Mouse (Mus musculus): ENCODE results near the gene 6030468B19Rik.
"Not testable (repeated sequence)": the region's sequence is repeated elsewhere in the genome, so short reads cannot be mapped to it uniquely, and the experiment has no call there.

The 6030468B19Rik gene

DNA sequence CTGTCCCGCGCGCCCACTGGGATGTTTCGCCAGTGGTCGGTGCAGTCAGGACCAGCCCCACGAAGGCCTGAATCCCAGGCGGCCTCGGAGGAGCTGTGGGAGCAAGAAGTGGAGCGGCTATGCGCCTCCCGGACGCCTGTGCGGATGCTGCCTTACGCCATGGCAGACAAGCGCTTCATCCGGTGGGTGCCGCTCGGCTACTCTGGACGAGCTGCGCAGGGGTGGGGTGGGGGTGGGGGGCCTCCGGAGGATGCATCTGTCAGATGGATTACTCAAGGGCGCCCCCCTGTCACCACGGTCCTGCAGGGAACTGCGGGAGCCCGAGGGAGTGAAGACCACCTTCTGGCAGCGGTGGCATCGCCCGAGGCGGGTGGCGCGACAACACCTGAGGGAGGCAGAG lies 14.4 kb upstream of the 6030468B19Rik start:
- Histone ChIP-seq H3K36me3 (ENCODE audit: control insufficient read depth, insufficient read depth, low read length, poor library complexity, severe bottlenecking) (peaks cover 15% of the 10 kb centered on the region), H3K27me3 (ENCODE audit: control insufficient read depth, insufficient read depth, low read length, poor library complexity, severe bottlenecking) (no peaks in the 10 kb centered on the region)
- DNase-seq (ENCODE audit: low read depth, low spot score) = peak; percentile 85

DNA sequence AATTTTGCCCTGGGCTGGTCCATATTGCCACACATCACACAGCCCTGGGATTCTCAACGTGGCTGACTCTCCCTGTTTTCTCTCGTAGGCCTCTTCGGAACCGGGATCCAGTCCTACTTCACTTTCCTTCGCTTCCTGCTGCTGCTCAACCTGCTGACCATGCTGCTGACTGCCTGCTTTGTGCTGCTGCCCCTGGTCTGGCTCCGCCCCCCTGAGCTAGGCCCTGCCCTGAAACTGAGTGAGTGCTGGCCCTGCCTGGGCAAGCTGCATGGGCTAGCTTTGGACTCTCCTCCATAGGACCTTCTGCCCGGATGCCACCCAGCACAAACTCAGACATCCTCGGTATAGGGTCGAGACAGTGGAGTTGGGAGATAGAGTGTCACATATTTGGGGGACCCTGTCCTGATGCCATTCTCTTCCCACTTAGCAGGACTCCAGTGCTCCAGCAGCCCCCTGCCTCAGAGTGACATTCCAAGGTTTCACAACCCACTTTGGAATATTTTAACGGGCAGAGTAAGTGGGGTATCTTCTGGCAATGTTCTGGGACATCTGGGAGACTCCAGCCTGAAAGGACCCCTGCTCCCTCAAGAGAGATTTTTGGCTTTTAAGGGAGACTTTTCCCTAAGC lies 13.7 kb upstream of the 6030468B19Rik start:
- H3K36me3 ChIP-seq (ENCODE audit: control insufficient read depth, insufficient read depth, low read length, poor library complexity, severe bottlenecking) = peaks cover 16% of the 10 kb centered on the region
- no peaks in the 10 kb centered on the region for H3K27me3 ChIP-seq (ENCODE audit: control insufficient read depth, insufficient read depth, low read length, poor library complexity, severe bottlenecking)
- DNase-seq (ENCODE audit: low read depth, low spot score) = peak; percentile 41

DNA sequence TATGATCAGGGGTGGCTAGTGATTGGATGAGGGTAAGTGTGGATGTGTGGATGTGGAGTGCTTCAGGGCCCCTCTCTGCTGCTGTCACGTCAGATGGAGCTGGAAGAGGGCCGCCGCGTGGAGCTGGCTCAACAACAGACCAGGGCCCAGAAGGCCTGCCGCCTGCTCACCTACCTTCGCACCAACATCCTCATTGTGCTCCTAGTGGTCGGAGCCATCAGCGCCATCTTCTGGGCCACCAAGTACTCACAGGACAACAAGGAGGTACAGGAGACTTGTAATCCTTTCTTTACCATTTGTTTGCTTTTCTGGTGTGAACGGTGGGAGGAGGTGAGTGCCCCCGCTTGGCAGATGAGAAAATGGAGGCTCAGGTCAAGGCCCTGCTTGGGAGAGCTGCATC lies 11.2 kb upstream of the 6030468B19Rik start:
- DNase-seq (ENCODE audit: low read depth, low spot score) = peak; percentile 88
- no peaks in the 10 kb centered on the region for H3K27me3 ChIP-seq (ENCODE audit: control insufficient read depth, insufficient read depth, low read length, poor library complexity, severe bottlenecking)
- H3K36me3 ChIP-seq (ENCODE audit: control insufficient read depth, insufficient read depth, low read length, poor library complexity, severe bottlenecking) = peaks cover 18% of the 10 kb centered on the region

DNA sequence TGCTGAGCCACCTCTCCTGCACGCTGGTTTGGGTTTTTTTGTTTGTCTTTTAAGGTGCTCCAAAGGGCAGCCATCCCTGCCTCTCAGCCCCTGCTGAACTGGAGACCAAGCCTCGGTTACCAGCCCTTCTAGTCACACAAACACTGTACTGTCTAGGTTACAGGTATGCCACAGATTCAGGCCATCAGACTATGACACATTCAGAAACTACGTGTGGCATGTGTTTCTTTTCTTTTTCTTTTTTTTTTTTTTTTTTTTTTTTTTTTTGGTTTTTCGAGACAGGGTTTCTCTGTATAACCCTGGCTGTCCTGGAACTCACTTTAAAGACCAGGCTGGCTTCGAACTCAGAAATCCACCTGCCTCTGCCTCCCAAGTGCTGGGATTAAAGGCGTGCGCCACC lies 9.0 kb upstream of the 6030468B19Rik start:
- peaks cover 20% of the 10 kb centered on the region for H3K36me3 ChIP-seq (ENCODE audit: control insufficient read depth, insufficient read depth, low read length, poor library complexity, severe bottlenecking)
- not testable (repeated sequence) for H3K27me3 ChIP-seq (ENCODE audit: control insufficient read depth, insufficient read depth, low read length, poor library complexity, severe bottlenecking); DNase-seq (ENCODE audit: low read depth, low spot score)

DNA sequence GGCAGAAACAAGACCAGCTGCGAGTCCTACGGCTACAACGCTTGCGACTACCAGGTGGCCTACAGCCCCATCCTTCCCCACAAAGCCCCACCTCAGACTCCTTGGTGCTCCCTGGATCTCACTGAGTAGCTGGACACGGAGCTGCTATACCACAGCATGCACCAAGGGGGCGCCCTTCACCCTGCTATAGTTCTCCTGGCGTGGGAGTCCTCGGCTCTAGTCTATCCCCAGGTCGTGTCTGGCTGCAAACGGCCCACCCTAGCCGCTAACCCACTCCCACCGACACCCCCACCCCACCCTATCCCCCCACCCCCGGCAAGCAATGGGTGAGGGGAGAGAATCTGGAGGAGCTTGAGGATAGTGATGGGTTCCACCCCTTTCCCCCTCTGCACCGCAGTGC lies 7.2 kb upstream of the 6030468B19Rik start:
- DNase-seq (ENCODE audit: low read depth, low spot score) = peak; percentile 83
- Histone ChIP-seq H3K36me3 (ENCODE audit: control insufficient read depth, insufficient read depth, low read length, poor library complexity, severe bottlenecking) (peaks cover 16% of the 10 kb centered on the region), H3K27me3 (ENCODE audit: control insufficient read depth, insufficient read depth, low read length, poor library complexity, severe bottlenecking) (no peaks in the 10 kb centered on the region)

DNA sequence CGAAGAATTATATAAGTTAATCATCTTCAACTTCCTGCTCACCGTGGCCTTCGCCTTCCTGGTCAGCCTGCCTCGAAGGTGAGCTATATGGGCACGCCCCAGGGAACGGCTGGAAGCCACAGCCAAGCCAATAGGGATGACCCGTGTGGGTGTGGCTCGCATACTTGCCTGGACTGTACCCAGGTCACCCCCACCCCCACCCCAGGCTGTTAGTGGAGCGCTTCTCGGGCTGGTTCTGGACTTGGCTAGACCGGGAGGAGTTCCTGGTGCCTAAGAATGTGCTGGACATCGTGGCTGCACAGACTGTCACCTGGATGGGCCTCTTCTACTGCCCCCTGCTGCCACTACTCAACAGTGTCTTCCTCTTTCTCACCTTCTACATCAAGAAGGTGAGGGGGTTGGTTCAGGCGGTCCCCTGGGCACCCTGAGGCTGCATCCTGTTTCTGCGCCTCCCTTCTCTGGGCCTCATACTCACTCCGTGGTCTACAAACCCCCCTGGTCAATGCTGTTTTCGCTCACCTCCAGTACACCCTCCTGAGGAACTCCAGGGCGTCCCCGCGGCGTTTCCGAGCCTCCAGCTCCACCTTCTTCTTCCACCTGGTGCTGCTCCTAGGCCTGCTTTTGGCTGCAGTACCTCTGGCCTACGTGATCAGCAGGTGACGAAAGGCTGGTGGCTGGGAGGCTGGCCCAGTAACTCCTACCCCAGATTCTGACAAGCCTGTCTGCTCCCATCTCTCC lies 6.6 kb upstream of the 6030468B19Rik start:
- peak; percentile 73 for DNase-seq (ENCODE audit: low read depth, low spot score)
- Histone ChIP-seq H3K27me3 (ENCODE audit: control insufficient read depth, insufficient read depth, low read length, poor library complexity, severe bottlenecking) (no peaks in the 10 kb centered on the region), H3K36me3 (ENCODE audit: control insufficient read depth, insufficient read depth, low read length, poor library complexity, severe bottlenecking) (peaks cover 14% of the 10 kb centered on the region)

DNA sequence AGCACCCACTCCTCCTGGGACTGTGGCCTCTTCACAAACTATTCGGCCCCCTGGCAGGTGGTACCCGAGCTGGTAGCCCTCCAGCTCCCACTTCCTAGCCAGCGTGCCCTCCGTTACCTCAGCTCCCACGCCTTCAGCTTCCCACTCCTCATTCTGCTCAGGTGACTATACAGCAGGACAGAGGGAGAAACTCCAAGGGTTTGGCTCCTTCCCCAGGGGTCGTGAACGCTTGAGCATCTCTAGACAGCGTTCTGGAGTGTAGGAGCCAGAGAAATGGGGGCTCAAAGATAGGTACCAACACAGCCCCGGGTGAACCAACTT lies 6.1 kb upstream of the 6030468B19Rik start:
- peaks cover 14% of the 10 kb centered on the region for H3K36me3 ChIP-seq (ENCODE audit: control insufficient read depth, insufficient read depth, low read length, poor library complexity, severe bottlenecking)
- no peak for DNase-seq (ENCODE audit: low read depth, low spot score)
- H3K27me3 ChIP-seq (ENCODE audit: control insufficient read depth, insufficient read depth, low read length, poor library complexity, severe bottlenecking) = no peaks in the 10 kb centered on the region

DNA sequence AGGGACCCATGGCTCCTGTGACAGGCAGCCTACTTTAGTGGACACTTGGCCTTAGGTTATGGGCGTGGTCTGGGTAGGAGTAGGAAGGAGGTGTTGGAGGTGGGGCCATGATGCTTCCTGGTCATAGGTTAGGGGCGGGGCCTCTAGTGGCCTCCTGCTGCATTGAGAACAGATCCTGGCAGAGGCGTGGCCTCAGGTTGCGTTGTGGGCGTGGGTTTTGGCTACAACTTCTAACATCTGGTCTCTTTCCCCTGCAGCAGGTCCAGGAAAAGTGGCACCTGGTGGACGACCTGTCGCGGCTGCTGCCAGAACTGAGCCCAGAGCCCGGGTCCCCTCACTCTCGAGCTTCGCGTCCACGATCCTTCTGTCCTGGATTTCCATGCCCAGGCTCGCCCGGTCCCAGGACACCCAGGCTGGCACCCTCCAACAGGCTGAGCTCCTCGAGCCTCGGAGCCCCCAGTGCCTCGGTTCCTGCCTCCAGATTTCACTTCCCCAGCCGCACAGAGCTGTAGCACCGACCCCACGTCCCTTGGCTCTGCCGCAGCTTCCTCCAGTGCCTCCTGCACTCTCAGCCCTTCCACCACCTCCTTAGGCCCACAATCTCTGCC lies 5.1 kb upstream of the 6030468B19Rik start:
- Histone ChIP-seq H3K27me3 (ENCODE audit: control insufficient read depth, insufficient read depth, low read length, poor library complexity, severe bottlenecking) (no peaks in the 10 kb centered on the region), H3K36me3 (ENCODE audit: control insufficient read depth, insufficient read depth, low read length, poor library complexity, severe bottlenecking) (peaks cover 5% of the 10 kb centered on the region)
- peak; percentile 87 for DNase-seq (ENCODE audit: low read depth, low spot score)

DNA sequence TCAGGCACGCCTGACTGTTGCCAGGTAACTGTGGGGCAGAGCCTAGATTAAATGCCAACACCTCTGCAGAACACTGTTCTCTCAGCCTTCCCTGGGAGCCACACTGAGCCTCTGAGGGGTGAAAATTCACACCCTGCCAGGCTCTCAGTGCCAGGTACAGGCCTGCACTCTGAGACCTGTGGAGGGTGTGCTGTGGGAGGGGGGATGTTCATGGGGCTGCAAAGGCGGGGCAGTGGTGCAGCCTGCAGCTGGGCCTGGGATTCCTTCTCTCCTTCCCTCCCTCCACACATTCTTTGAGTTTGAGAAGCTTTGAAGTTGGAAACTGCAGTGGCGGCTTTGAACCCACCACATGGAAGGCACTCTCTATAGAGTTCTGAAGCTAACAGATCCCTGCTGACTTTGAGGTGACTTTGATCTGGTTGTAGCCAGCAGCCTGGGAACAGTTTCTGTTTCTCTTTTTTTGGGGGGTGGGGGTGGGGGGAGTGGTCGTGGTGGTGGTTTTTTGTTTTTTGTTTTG lies 3.4 kb upstream of the 6030468B19Rik start:
- DNase-seq (ENCODE audit: low read depth, low spot score) = no peak
- Histone ChIP-seq H3K36me3 (ENCODE audit: control insufficient read depth, insufficient read depth, low read length, poor library complexity, severe bottlenecking) (peaks cover 2% of the 10 kb centered on the region; the same call in 1 of the 2 replicates), H3K27me3 (ENCODE audit: control insufficient read depth, insufficient read depth, low read length, poor library complexity, severe bottlenecking) (no peaks in the 10 kb centered on the region)

DNA sequence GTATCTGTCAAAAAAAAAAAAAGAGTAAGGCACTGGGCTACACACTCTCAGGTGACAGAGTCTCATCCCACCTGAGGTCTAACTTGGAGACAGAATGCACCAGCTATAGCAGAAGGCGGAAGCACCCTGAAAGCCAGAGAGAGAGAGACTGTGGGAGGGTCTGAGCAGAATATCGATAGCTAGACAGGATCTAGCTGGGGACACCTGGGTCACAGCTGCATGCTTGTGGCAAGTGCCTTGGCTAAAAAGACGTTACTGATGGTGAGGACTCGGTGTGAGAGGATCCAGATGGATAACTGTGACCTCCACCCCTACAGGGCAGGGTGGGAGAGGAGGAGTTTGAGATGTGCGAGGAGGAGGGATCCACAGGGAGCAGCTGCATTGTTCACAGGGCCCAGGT lies 506 bp upstream of the 6030468B19Rik start:
- no peaks in the 10 kb centered on the region for H3K27me3 ChIP-seq (ENCODE audit: control insufficient read depth, insufficient read depth, low read length, poor library complexity, severe bottlenecking)
- DNase-seq (ENCODE audit: low read depth, low spot score) = no peak
- H3K36me3 ChIP-seq (ENCODE audit: control insufficient read depth, insufficient read depth, low read length, poor library complexity, severe bottlenecking) = no peaks in the 10 kb centered on the region

DNA sequence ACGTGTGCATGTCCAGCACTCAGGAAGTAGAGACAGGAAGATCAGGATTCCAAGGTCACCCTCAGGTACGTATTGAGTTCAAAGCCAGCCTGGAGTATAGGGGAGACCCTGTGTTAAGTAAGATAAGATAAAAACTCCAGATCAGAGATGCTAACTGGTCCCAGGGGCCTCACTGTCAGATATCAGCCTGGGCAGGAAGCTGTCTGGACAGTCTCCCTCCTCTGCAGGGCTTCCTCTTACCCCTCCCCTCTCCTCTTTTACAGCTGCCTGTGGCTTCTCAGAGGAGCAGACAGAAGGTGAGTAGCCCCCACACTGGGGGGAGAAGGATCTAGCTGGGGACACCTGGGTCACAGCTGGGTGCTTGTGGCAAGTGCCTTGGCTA lies 691 bp downstream of the 6030468B19Rik start:
- Histone ChIP-seq H3K27me3 (ENCODE audit: control insufficient read depth, insufficient read depth, low read length, poor library complexity, severe bottlenecking) (no peaks in the 10 kb centered on the region), H3K36me3 (ENCODE audit: control insufficient read depth, insufficient read depth, low read length, poor library complexity, severe bottlenecking) (no peaks in the 10 kb centered on the region)
- DNase-seq (ENCODE audit: low read depth, low spot score) = peak; percentile 63

DNA sequence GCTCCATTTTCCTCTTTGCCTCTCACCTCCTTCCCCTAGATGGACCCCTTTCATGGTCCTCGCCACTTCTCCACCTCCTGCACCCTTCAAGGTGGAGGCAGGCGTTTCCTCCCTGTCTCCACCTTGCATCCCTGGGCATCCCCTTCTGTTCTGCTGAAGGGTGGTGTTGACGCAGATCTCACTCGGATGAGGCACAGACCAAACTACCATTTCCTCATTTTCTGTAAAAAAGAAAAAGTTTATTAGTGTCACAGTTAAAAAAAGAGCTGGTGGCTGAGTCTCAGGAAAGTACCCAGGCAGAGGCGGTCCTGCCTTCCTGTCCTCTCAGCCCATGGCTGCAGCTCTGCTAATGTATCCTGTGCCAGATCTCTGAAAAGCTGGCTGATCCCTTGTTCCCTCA lies 1.7 kb downstream of the 6030468B19Rik start:
- Histone ChIP-seq H3K27me3 (ENCODE audit: control insufficient read depth, insufficient read depth, low read length, poor library complexity, severe bottlenecking) (no peaks in the 10 kb centered on the region), H3K36me3 (ENCODE audit: control insufficient read depth, insufficient read depth, low read length, poor library complexity, severe bottlenecking) (no peaks in the 10 kb centered on the region)
- DNase-seq (ENCODE audit: low read depth, low spot score) = peak; percentile 88

DNA sequence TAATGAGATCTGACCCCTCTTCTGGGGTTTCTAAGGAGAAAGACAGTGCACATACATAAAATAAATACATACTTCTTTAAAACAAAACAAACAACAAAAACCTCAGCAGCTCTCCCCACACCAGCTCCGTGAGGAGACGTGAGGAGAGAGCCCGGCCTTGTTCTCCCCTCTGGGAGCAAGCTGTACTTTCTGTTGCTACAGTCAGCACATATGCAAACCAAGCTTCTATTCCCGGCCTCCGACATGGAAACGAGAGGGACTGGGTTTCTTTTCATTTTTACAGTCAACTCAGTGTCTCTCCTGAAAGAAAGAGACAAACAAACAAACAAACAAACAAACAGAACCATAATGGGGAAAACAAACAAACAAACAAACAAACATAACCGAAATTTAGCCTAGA lies 2.6 kb downstream of the 6030468B19Rik start:
- Histone ChIP-seq H3K36me3 (ENCODE audit: control insufficient read depth, insufficient read depth, low read length, poor library complexity, severe bottlenecking) (no peaks in the 10 kb centered on the region), H3K27me3 (ENCODE audit: control insufficient read depth, insufficient read depth, low read length, poor library complexity, severe bottlenecking) (no peaks in the 10 kb centered on the region)
- no peak for DNase-seq (ENCODE audit: low read depth, low spot score)

DNA sequence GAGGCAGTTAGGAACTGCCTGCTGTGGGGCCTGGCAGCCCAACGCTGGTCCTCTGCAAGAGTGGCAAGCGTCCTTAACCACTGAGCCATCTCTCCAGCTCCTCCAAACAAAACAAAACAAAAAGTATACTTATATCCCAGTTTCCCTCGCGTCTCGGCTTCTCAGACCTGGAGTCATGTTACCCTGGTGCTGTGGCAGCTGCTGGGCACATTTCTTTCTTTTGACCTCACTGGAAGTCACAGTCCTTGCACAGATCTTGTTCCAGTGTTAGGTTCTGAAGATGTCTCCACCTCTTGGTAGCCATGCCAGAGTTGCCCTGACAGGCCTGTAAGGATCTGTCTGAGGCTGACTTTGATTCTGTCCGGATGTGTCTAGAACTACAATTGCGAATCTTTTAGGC lies 4.2 kb downstream of the 6030468B19Rik start:
- H3K36me3 ChIP-seq (ENCODE audit: control insufficient read depth, insufficient read depth, low read length, poor library complexity, severe bottlenecking) = no peaks in the 10 kb centered on the region
- H3K27me3 ChIP-seq (ENCODE audit: control insufficient read depth, insufficient read depth, low read length, poor library complexity, severe bottlenecking) = no peaks in the 10 kb centered on the region
- DNase-seq (ENCODE audit: low read depth, low spot score) = no peak

DNA sequence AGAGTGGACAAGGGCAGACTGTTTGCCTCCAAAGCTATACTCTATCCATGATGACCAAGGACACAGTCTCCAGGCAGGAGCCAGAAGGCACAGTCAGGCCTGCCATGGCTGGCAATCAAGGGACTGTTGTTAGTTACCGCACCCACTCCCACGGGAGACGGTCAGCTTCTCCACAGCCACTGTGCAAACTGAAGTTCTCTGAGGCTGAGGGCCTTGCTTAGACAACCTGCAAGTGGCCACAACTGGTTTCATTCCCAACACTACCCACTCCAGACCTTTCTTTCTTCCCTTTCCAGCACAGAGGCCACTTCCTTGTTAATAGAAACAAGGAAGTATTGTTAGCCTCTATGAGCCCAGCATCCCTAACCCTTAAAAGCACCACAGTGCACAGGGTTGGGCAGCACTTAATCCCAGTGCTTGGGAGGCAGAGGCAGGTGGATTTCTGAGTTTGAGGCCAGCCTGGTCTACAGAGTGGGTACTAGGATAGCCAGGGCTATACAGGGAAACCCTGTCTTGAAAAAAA lies 5.8 kb downstream of the 6030468B19Rik start:
- DNase-seq (ENCODE audit: low read depth, low spot score) = no peak
- no peaks in the 10 kb centered on the region for H3K27me3 ChIP-seq (ENCODE audit: control insufficient read depth, insufficient read depth, low read length, poor library complexity, severe bottlenecking)
- no peaks in the 10 kb centered on the region for H3K36me3 ChIP-seq (ENCODE audit: control insufficient read depth, insufficient read depth, low read length, poor library complexity, severe bottlenecking)
